Mouse (Mus musculus): ENCODE results near the gene Pdia3.
"Not testable (repeated sequence)": the region's sequence is repeated elsewhere in the genome, so short reads cannot be mapped to it uniquely, and the experiment has no call there.

The Pdia3 gene

GRCm38 (mm10) chr2:121442259-121443067 is 28.9 kb downstream of the Pdia3 start:
- CTCF ChIA-PET = interaction anchor here (1.6 kb wide), 1 partner anchor 11 kb away, joined by 6 read pairs; no protein-coding TSS in a partner anchor

GRCm38 (mm10) chr2:121443068-121443349 is 29.4 kb downstream of the Pdia3 start:
- CTCF ChIA-PET = no interaction called here

- CTCF ChIA-PET = no interaction called here
Measured at GRCm38 (mm10) chr2:121444178-121444577, 30.6 kb downstream of the Pdia3 start, which contains the start of gene Ell3. Gene Ell3 (minus strand): TSS chr2:121444278.

- CTCF ChIA-PET = interaction anchor here (0.9 kb wide), 1 partner anchor 13 kb away, joined by 4 read pairs; no protein-coding TSS in a partner anchor
Measured at GRCm38 (mm10) chr2:121445117-121445516, 31.5 kb downstream of the Pdia3 start.

GRCm38 (mm10) chr2:121446506-121446905 is 32.9 kb downstream of the Pdia3 start:
- CTCF ChIA-PET = no interaction called here

GRCm38 (mm10) chr2:121447006-121447405 is 33.4 kb downstream of the Pdia3 start:
- CTCF ChIA-PET = no interaction called here

GRCm38 (mm10) chr2:121448136-121448535 is 34.6 kb downstream of the Pdia3 start:
- CTCF ChIA-PET = no interaction called here

GRCm38 (mm10) chr2:121448739-121449535 is 35.4 kb downstream of the Pdia3 start, which contains the start of gene Serf2:
Gene Serf2 (plus strand): TSS chr2:121449195.
- CTCF ChIA-PET = interaction anchor here (1.6 kb wide), 1 partner anchor 9 kb away, joined by 3 read pairs; no protein-coding TSS in a partner anchor

GRCm38 (mm10) chr2:121449545-121450011 is 36.0 kb downstream of the Pdia3 start:
- CTCF ChIA-PET = interaction anchor here (1.6 kb wide), 1 partner anchor 8 kb away, joined by 3 read pairs; no protein-coding TSS in a partner anchor

- CTCF ChIA-PET = interaction anchor here (0.5 to 1.6 kb wide), 2 partner anchors 8 to 23 kb away, joined by 3 to 5 read pairs; no protein-coding TSS in a partner anchor
Measured at GRCm38 (mm10) chr2:121450093-121450492, 36.5 kb downstream of the Pdia3 start.

GRCm38 (mm10) chr2:121452361-121452760 is 38.8 kb downstream of the Pdia3 start:
- CTCF ChIA-PET = no interaction called here

GRCm38 (mm10) chr2:121452990-121453389 is 39.4 kb downstream of the Pdia3 start, which contains the start of gene Hypk:
Gene Hypk (plus strand): TSS chr2:121453290.
- CTCF ChIA-PET = no interaction called here

- CTCF ChIA-PET = interaction anchor here (0.6 kb wide), 1 partner anchor 67 kb away, joined by 3 read pairs; no protein-coding TSS in a partner anchor
Measured at GRCm38 (mm10) chr2:121453917-121454316, 40.3 kb downstream of the Pdia3 start.

- CTCF ChIA-PET = no interaction called here
Measured at GRCm38 (mm10) chr2:121455534-121455933, 42.0 kb downstream of the Pdia3 start.

GRCm38 (mm10) chr2:121456692-121457642 is 43.4 kb downstream of the Pdia3 start, which contains the start of gene Serinc4:
Gene Serinc4 (minus strand): TSS chr2:121456781.
- CTCF ChIA-PET = interaction anchor here (1.5 kb wide), 1 partner anchor 7 kb away, joined by 3 read pairs; the partner anchor contains the start of gene Serf2

GRCm38 (mm10) chr2:121460071-121460470 is 46.5 kb downstream of the Pdia3 start:
- CTCF ChIA-PET = no interaction called here

GRCm38 (mm10) chr2:121468982-121469381 is 55.4 kb downstream of the Pdia3 start:
- CTCF ChIA-PET = not testable (repeated sequence)

- CTCF ChIA-PET = interaction anchor here (0.6 to 0.7 kb wide), 2 partner anchors 23 to 335 kb away, joined by 3 to 5 read pairs; no protein-coding TSS in a partner anchor
Measured at GRCm38 (mm10) chr2:121472783-121473182, 59.2 kb downstream of the Pdia3 start.

- CTCF ChIA-PET = interaction anchor here (0.6 to 0.7 kb wide), 2 partner anchors 48 to 336 kb away, joined by 3 to 4 read pairs; no protein-coding TSS in a partner anchor
Measured at GRCm38 (mm10) chr2:121473301-121474179, 60.0 kb downstream of the Pdia3 start, which contains the start of gene Mfap1b. Gene Mfap1b (minus strand): TSS chr2:121474067.

GRCm38 (mm10) chr2:121474180-121474535 is 60.6 kb downstream of the Pdia3 start:
- CTCF ChIA-PET = interaction anchor here (0.7 to 1.0 kb wide), 2 partner anchors 16 to 47 kb away, joined by 4 to 22 read pairs; no protein-coding TSS in a partner anchor
